Mouse (Mus musculus) bone marrow, adult 2 months (tissue): ENCODE data around the gene Cirbp.

Source experiments
- CTCF ChIP-seq: fragments of 200-500 bp; IDR thresholded peaks from 2 replicates; pipeline ENCODE4 v1.5.1; 2011; ENCODE audit warnings: low read length, control low read depth; ENCODE audit not compliant: control insufficient read depth, insufficient read depth
- POLR2A ChIP-seq: fragments of 200-500 bp; IDR thresholded peaks from 2 replicates; pipeline ENCODE4 v1.6.1; 2011; ENCODE audit warnings: low read depth, mild to moderate bottlenecking, control low read depth, low read length, borderline replicate concordance; ENCODE audit not compliant: control insufficient read depth

DNA sequence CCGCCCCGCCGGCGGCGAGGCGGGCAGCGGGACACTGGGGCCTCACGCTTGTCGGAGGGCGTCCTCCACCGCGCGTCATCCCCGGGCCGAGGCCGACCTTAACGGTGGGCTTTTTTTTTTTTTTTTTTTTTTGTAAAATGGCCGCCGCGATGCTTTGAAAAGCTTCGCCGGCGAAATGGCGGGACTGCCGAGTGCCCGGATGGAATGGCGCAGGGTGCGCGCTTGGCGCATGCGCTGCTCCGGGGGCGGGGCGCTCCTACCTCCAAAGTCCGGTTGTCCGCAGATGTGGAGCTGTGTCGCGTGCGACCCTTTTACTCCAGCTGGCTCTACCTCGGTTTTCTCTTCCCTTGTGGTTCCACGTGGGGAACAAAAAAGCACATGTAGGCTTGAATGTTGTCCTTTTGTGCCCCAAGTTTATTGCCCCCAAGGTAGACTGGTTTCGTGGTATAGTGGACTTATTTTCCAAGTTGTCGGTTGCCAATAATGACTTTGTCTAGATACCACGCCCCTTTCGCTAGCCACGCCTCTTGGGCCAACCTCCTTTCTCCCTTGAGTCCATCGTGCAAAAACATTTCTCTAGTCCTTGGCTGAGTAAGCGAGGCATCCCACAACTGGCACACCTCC lies 2.4 kb downstream of the Cirbp start:
- no peak for TF ChIP-seq CTCF
- peak; percentile 24; the same call in 1 of the 2 replicates for TF ChIP-seq POLR2A
